Mouse (Mus musculus): Measurements from ENCODE around the gene Traf4.

Gene Traf4

GRCm38 (mm10) chr11:78167257-78167959 lies 2.0 kb upstream of the Traf4 start:
- in situ Hi-C loops (cut with MboI, MseI): no loop called here

DNA sequence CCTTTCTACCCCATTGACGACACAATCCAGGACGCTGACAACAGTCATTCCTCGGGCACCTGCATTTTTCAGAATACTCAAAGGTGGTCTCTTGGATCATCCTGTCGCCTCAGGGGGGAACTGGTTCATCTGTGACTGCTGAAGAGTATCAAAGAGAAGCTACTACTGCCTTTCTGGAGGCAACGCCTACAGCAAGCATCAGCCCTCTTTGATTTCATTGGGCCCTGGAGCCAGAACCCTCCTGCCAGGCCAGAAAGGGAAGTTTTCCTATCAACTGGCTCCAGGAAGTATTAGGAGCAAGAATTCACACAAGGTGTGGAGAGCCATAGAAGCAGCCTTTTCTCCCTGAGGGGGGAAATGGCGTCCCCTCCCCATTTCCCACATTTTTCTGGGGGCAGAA lies 1.3 kb upstream of the Traf4 start:
- in situ Hi-C loops (cut with MboI, MseI): no loop called here

- in situ Hi-C loops (cut with MboI, MseI): no loop called here
Observed at GRCm38 (mm10) chr11:78166161-78166560, 772 bp upstream of the Traf4 start.

GRCm38 (mm10) chr11:78165761-78166109 lies 346 bp upstream of the Traf4 start:
- in situ Hi-C loops (cut with MboI, MseI): no loop called here

DNA sequence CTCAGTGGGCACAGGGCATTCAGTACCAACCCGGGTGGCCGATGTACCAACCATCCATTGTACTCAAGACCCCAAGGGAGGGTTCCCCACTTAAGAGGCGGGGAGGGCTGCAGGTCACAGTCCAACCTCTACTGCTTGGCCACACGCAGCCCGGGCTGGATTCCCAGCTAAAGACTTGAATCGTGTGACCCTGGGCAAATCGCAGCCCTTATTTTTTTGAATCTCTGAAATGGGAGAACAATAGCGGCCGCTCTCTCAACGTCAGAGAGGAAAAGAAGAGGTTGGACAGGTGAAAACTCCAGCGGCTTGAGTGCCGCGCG lies 825 bp downstream of the Traf4 start:
- in situ Hi-C loops (cut with MboI, MseI): no loop called here

- in situ Hi-C loops (cut with MboI, MseI): no loop called here
Observed at GRCm38 (mm10) chr11:78163681-78164603, 1.4 kb downstream of the Traf4 start.

DNA sequence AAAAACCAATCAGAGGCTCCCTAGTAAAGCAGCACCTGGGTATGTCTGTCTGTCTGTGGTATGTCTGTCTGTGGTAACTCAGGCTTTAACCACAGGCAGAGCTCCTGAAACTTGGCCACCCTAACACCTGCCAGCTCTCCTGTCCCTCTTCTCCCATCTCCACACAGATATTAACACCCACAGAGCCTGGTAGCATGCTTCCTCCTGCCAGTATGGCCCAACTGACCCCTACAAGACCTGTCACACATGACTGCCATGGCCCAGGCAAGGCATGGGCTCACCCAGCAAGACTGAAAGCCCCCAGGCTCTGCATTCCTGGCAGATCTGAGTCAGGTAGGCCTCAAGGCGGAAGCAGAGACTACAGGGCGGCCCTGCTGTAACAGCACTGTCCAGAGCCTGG lies 2.3 kb downstream of the Traf4 start:
- in situ Hi-C loops (cut with MboI, MseI): no loop called here

GRCm38 (mm10) chr11:78162504-78162903 lies 2.9 kb downstream of the Traf4 start:
- in situ Hi-C loops (cut with MboI, MseI): no loop called here

DNA sequence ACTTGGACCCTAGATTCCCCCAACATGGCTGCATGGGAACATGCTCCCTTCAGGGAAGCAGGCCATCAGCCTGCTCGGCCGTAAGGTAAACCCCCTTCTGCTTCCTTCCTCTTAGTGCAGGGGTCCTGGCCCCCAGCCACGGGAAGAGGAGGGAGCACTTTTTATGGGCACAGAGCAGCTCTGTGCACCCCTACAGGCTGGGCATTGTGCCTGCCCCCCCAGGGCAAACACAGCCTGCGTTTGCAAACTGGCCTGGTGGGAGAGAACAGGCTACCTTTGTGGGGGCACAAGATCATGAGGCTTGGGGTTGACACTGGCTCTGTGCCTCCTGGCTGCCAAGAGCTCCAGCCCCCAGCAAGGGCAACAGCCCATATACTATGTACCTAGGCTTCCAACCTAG lies 3.4 kb downstream of the Traf4 start:
- in situ Hi-C loops (cut with MboI, MseI): no loop called here

- in situ Hi-C loops (cut with MboI, MseI): no loop called here
Observed at GRCm38 (mm10) chr11:78161169-78161568, 4.2 kb downstream of the Traf4 start.

DNA sequence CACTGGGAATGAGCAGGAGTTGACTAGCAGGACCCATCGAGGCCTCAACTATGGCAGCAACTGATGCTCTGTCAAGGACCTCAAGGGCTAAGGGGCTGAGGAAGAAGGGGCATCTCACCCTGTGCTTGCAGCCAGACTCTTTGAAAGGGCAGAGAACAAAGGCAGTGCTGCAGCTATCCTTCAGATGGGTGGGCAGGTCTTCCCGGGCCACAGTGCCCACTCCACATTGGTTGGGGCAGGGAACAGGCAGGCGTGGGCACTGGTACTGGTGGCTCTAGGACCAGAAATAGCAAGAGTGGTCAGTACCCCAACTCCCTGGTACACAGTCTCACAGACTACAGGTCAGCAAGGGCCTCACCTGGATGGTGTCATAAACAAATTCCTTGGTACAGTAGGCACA lies 4.7 kb downstream of the Traf4 start:
- in situ Hi-C loops (cut with MboI, MseI): no loop called here

DNA sequence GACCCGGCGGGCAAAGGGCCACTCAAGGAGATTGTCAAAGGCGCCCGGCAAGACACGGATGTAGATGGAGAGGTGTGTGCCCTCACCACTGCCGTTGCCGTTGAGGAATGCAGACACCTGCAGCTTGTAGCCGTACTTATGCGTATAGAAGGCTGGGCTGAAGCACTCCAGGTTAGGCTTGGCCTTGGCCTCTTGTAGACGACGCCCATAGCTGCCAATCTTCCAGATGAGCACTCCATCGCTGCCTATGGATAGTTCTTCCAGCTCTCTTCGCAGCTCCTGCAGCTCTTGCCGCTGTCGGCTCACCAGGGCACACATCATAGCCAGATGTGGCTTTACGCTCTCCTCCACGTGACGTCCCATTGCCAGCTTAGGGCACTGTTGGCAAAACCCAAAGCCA lies 5.2 kb downstream of the Traf4 start:
- in situ Hi-C loops (cut with MboI, MseI): no loop called here

DNA sequence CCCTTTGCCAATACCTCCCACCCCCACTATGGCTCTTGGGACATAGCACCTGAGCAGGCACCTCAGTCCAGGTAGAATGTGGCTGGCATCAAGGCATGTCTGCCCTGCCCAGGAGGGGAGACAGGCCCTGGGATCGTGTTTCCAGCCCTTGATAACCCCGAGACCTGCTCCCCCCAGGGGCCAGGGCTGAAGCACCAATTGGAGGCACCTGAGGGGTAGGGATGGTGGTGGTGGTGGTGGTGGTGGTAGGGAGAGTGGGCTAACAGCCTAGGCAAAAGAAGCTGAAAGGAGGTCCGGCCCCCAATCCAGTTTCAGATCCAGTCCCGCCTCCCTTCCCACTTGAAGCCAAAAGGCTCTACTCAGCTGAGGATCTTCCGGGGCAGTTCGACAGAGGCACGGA lies 5.8 kb downstream of the Traf4 start:
- in situ Hi-C loops (cut with MboI, MseI): no loop called here

GRCm38 (mm10) chr11:78159096-78159495 lies 6.3 kb downstream of the Traf4 start:
- in situ Hi-C loops (cut with MboI, MseI): no loop called here

DNA sequence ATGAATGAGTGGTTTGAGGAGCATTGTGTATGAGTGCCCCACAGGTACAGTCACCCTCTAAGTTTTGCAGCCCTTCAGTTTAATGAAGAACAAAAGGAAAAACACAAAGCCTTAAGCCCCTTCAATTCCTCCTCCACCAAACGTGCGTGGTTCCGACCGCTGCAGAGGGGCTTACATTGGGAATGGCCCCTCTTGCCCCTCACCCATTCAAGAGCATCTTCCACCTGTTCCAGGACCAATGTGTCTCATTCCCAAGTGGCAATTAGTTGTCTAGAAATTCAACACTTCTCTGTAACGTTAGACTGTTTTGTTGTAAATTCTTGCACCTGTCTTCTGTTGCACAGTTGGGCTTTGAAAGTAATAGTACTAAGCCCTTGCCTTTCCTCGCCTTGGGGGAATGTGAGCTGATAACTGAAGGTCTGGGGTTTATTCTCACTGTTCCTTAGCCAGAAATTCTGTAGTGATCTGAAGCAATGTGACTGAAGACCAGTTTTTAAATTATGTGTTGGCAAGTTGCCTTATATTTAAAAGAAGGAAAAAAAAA lies 9.2 kb downstream of the Traf4 start:
- in situ Hi-C loops (cut with MboI, MseI): no loop called here

- in situ Hi-C loops (cut with MboI, MseI): no loop called here
Observed at GRCm38 (mm10) chr11:78155674-78156073, 9.7 kb downstream of the Traf4 start.

DNA sequence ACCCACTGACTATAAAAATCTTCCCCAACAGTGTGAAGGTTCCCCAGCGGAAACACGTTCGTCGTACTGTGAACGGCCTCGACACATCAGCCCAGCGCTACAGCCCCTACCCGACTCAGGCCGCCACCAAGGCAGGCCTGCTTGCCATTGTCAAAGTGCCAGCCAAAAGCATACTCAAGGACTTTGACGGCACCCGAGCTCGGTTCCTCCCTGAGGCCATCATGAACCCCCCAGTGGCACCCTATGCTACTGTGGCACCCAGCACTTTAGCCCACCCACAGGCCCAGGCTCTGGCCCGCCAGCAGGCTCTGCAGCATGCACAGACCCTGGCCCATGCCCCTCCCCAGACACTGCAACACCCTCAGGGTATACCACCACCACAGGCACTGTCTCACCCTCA lies 11.6 kb downstream of the Traf4 start:
- in situ Hi-C loops (cut with MboI, MseI): no loop called here

DNA sequence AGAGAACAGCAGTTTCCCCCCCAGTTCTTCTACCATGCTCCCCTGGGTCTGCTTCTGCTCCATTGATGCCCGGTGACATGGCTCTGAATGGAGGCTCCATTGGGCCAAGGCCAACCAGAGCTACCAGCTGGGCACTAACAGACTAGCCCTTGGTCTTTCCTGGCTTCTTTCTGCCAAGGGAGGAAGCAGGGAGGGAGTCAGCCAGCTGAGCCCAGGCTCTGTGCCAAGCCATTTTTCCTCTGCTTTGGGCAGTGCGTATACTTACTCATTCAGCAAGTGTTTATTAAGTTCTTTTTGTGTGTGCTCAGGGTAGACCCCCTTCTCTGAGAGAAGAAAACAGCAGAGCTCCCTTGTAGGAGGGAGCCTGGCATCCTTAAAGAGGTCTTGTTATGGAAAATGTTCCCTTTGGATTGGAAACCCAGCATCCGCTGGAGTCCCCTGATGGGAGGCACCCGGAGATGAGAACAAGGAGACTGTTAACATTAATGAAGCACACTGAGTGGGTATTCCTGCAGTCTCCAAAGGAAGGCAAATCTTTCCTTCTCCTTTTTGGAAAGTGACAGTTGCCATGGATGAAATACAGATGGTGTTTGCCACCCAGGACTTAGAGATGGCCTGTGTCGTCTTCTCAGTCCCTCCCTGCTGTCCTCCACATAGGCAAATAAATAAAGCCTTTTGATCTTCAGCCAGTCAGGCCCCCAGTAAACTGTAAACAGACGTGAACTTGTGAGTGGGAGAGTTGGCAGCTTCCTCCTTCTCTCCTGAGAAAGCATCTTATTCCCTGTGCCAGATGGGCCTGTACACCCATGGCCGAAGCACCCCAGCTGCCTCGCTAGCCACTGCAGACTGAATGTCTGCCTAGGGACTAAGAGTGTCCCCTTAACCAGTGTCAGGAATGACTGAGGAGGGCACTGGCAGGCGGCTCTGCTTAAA lies 12.8 kb downstream of the Traf4 start:
- in situ Hi-C loops (cut with MboI, MseI): no loop called here

DNA sequence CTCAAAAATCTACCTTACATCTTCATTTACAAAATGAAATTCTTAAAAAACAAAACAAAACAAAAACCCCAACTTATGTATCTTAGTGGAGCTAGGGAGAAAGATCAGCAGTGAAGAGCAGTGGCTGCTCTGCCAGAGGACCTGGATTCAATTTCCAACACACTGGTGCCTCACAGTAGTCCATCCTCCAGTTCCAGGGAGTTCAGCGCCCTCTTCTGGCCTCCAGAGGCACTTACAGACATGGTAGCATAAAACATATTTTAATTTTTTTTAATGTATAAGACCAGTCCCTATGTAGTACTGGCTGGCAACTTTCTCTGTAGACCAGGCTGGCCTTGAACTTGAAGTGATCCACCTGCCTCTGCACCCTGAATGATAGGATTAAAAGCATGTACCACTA lies 14.2 kb downstream of the Traf4 start:
- in situ Hi-C loops (cut with MboI, MseI): no loop called here

DNA sequence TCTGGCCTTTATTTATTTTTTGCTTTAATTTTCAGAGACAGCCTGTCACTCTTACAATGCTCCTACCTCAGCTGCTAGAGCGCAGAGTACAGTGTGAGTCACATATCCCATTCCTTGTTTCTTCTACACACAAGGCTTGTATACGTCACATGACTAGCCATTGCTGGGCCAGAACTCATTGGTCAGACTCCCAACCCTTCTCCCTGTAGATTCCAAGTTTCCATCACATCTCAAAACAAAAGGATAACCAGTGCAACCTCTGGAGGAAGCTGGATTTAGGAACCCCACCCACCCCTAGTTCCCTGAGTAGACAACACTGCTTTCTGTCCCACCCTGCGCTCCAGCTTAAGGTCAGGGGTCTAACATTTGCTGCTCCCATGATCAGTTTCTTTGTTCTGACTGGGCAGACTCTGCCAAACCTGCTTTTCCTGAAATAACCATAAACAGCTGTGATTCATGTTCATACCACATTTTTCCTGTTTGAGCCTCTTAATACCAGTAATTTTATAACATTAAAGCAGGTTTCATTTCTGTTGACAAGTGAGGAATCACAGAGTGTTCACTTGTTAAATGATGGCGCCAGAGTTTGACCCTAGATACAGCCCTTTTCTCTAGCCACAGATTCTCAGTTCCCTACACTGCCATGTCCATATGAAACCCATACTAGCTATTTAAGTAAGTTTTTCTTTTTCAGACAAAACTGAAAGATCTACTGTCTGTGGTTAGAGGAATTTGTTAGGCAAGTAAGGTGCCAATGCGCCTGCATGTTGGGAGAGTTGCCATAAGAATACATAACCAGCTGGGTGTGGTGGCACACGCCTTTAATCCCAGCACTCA lies 18.5 kb downstream of the Traf4 start:
- in situ Hi-C loops (cut with MboI, MseI): loop anchor here (5.0 kb wide), 1 partner anchor 90 kb away; no protein-coding TSS in a partner anchor

DNA sequence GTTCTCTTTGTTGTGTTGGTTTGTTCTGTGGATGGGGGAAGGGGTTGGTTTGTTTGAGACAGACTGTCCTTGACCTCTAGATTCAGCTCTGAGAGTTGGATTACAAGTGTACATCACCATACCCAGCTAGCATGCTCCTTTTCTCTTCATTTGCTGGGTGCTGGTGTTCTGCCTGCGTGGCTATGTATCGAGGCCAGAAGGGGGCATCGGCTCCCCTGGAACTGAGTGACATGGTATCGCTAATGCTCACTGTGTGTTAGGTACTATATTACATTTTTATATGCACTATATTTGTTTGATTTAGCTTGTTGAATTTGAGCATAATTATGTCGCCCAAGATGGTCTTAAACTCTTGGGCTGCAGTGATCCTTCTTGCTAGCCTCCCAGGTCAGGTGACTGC lies 19.2 kb downstream of the Traf4 start:
- in situ Hi-C loops (cut with MboI, MseI): loop anchor here (5.0 kb wide), 1 partner anchor 89 kb away; no protein-coding TSS in a partner anchor

Data from regulatory T cell (primary cell).